Mouse (Mus musculus): Measurements from ENCODE around the gene Ptgdr.
"Not testable (repeated sequence)": the region's sequence is repeated elsewhere in the genome, so short reads cannot be mapped to it uniquely, and the experiment has no call there.

Ptgdr gene

GRCm38 (mm10) chr14:44813152-44813551 lies 46.0 kb downstream of the Ptgdr start:
- not testable (repeated sequence) for DNase-seq (ENCODE audit: low spot score in 2 of 2)

Measured in frontal cortex, postnatal 25 days (tissue).